Mouse (Mus musculus): ENCODE results near the gene Acta2.

DNA sequence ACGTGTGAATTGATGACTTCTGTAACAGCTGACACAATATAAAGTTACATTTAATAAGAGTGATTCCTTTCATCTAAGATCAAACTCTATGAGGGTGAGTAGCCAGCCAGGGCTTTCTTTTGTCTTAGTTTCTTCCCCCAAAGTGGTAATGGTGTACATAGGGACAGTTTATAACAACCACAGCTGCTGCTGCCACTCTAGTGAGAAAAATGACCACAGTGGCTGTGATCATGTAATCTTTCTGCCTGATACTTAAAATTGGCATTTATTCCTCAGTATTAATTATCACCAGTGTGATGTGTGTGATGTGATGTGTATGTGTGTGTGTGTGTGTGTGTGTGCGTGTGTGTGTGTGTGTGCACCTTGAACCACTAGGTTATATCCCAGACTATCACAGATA is 3.5 kb downstream of the Acta2 start:
- no peak for TF ChIP-seq POLR2A (IDR thresholded peaks at IDR 0.05; ENCODE audit: low read depth, low read length)
- TF ChIP-seq CTCF (IDR thresholded peaks at IDR 0.05; ENCODE audit: extremely low read depth, insufficient read length, insufficient replicate concordance, low read depth, low read length) = no peak
